Mouse (Mus musculus): ENCODE measurements around the gene Olfr96. TPM values are rescaled to one million over a fixed set of nuclear protein-coding genes. Genes with fewer than 3 reads are reported as not detected.
A peak's percentile ranks its signal among the peaks of the same experiment; 100 is the strongest.
"Not testable (repeated sequence)": the region's sequence is repeated elsewhere in the genome, so short reads cannot be mapped to it uniquely, and the experiment has no call there.

The Olfr96 gene
- not detected in 3 replicates for total RNA-seq (2017)

DNA sequence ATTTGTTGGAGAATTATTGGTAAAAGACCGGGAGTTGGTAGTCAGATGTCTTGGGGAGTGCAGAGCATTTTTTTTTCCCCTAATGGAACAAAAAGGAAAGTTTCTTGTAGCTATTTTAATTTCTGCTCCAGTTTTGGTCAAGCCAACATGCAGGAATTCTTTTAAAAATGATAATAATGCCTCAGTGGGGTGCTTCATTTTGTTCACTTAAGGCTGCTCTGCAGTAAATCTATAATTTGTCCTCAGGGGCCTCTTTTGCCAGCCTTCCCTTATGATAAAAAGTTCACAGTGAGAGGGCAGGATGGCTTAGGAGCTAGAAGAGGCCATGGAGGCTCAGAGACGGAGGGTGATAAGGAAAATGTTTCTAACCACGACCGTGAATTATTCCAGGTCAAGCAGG is at the start of gene Olfr96:
Gene Olfr96, plus strand, starts transcription at position 301 of the 400 bp plus-strand sequence.
- ATAC-seq (replicated peaks; ENCODE audit: insufficient number of reproducible peaks, low FRiP score, low TSS enrichment, poor library complexity, severe bottlenecking) = no peak

DNA sequence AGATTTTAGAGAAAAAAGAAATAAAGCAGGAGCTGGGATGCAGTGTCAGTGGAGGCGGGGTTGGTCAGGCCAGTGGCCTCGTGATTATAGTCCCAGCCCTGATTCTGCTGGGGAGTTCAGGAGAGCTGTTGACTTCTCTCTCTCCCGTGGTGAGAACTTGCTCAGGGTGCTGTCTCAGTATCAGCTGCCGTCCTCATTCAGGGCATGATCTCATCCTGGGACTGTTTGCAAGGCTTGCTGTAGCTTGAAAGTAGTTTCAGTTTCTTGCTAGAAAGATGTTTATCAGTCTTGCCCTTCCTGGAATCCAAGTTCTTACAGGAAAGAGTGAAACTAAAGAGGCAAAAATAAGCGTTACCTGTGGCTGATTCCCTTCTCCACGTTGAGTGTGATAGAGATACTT is 34.5 kb upstream of the Olfr96 start:
- no peak for ATAC-seq (replicated peaks; ENCODE audit: insufficient number of reproducible peaks, low FRiP score, low TSS enrichment, poor library complexity, severe bottlenecking)

DNA sequence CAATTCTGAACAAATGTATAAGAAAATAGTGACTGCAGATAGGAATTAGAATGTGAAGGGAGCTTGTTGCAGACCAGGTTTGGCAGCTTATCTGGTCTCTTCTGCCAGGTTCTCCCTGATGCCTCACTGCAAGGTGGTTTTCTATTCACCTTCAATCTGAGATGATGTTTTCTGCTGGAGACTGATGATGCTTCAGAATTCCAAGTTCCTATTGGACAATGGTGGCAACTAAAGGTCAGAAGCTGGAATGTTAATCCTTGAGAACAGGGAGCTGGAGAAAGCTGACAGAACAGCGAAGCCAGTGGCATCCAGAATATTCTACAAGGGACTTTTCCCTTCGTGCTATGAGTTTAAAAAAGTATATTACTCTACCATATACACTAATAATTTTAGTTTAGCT is 29.2 kb upstream of the Olfr96 start:
- no peak for ATAC-seq (replicated peaks; ENCODE audit: insufficient number of reproducible peaks, low FRiP score, low TSS enrichment, poor library complexity, severe bottlenecking)

DNA sequence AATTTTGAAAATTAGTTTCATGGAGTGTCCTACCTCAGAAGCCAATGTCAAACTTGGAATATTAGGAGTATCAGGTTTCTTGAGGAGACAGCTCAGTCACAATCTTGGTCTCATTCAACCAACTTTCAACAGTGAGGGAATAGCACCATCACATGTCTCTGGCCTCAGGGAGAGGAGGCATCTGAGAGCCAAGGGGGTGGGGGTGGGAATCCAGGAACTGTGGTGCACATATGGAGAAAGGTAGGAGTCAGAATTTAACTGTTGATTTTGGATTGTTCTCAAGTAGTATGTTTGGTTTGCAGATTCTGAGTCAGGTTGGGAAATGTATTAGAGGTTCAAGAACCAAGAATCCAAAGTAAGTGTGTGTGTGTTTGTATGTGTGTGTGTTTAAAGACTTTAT is 26.9 kb upstream of the Olfr96 start:
- no peak for ATAC-seq (replicated peaks; ENCODE audit: insufficient number of reproducible peaks, low FRiP score, low TSS enrichment, poor library complexity, severe bottlenecking)

DNA sequence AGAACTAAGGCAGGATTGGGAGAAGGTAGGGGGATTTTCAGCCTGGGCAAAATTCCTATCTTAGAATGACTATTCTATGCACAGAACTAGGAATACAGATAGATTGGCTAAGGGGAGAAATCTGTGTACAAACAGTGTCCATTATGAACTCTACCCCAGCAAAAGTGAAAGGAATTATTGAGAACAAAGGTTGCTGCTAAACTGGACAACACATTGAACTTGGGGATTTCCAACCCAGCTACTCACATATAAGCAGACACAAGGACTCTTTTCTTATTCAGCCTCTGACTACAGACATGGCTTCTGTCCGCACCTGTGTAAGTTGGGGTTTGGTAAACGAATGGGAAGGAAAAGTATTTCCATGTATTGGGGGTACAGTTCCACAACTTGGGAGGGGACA is 26.3 kb upstream of the Olfr96 start, which contains the start of gene Ubd:
Gene Ubd, plus strand, starts transcription at position 237 of the 400 bp plus-strand sequence.
- ATAC-seq (replicated peaks; ENCODE audit: insufficient number of reproducible peaks, low FRiP score, low TSS enrichment, poor library complexity, severe bottlenecking) = no peak

DNA sequence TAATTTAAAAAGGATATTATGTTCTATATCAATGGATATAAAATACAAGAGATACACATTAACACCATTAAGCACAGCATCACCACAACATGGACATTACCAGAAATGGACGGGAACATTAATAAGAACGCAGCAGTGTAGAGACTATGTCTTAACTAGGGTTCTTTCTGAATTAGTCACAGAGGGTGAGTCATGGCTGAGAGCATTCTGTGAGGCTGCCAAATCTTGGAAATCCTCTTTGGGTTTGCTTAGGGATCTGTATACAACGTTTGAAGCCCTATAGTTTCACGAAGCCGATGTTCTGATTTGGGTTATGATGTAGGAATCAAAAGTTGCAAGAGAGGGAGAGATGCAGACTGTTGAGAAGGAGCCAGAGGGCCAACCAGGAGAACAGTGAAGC is 25.2 kb upstream of the Olfr96 start:
- ATAC-seq (replicated peaks; ENCODE audit: insufficient number of reproducible peaks, low FRiP score, low TSS enrichment, poor library complexity, severe bottlenecking) = no peak

DNA sequence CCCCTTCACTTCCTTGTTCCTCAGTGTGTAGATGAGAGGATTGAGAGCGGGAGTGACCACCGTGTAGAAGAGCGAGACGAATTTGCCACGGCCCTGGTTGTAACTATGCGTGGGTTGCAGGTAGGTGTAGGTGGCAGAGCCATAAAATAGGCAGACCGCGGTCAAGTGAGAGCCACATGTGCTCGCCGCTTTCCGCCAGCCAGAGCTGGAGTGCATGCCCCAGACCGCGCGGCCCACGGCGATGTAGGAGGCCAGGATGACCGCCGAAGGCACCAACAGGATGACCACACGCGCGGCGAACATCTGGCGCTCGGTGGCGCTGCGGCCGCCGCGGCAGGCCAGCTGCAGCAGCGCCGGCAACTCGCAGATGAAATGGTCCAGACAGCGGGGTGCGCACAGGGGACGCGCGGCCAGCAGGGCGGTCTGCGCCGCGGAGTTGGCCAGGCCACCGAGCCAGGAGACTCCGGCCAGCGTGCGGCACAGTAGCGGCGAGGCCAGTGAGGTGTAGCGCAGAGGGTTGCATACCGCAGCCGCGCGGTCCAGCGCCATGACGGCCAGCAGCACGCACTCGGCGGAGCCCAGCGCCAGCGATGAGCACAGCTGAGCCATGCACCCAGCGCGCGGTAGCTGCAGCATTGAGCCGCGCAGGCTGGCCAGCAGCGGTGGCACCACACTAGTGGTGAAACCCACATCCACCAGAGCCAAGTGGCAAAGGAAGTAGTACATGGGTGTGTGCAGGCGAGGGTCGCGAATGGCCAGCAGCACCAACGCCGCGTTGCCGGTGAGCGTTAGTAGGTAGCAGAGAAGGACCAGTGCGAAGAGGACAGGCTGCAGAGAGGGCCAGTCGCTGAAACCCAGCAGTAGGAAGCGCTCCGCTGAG is 22.9 kb upstream of the Olfr96 start:
- no peak for ATAC-seq (replicated peaks; ENCODE audit: insufficient number of reproducible peaks, low FRiP score, low TSS enrichment, poor library complexity, severe bottlenecking)

DNA sequence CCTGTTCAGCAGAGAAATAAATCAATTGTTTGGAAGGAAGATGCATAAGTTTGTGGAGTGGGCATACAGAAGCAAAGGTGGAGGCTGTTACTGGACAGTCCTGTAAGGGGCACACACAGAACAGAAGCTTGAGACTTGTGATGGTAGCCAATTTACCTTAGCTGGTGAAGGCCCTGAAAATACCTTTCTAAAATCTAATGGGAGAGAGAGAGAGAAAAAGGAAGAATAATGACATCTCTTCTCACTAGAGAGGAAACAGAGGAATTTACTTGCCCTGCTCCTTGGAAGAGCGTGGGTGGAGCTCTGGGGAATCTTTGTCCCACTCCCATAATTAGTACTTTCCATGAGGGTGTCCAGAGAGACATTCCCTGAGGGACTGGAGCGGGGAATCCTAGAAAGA is 19.1 kb upstream of the Olfr96 start, which contains the start of gene Olfr94:
Gene Olfr94, minus strand, starts transcription at position 101 of the 400 bp plus-strand sequence.
- no peak for ATAC-seq (replicated peaks; ENCODE audit: insufficient number of reproducible peaks, low FRiP score, low TSS enrichment, poor library complexity, severe bottlenecking)

DNA sequence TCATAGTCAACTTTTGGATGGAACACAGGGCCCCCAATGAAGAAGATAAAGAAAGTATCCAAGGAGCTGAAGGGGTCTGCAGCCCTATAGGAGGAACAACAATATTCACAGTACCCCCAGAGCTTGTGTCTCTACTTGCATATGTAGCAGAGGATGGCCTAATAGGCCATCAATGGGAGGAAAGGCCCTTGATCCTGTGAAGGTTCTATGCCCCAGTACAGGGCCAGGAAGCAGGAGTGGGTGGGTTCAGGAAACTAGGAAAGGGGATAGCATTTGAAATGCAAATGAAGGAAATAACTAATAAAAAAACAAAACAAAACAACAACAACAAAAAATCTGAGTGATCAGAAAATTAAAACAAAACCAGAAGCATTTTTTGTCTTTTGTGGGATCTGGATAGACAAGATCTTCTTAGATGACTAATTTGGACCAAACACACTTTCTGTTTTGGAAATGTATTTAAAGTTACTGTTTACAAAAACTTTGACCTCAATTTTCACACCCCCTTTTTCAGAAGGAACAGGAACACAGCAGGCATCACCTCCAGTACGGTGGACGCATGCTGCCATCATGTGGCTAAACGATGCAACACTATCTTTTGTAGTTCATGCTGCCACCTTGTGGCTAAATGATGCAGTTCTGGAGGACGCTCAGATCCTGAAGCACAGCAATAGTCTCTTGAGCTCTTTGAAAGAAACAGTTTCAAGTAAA is 16.6 kb upstream of the Olfr96 start:
- ATAC-seq (replicated peaks; ENCODE audit: insufficient number of reproducible peaks, low FRiP score, low TSS enrichment, poor library complexity, severe bottlenecking) = peak; percentile 97

DNA sequence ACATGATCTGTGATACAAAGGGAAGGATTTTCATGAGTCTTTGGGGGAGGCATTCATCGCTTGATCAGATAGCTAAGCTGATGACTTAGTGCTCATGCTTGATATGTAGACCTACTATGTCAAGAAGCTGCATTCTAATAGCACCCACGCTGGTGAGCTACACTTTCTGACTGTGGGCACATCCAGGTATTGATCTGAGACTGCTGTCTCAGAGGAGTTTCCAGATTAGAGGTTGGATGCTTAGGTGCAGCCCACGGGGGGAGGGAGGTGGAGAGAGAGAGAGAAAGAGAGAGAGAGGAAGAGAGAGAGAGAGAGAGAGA is 16.1 kb upstream of the Olfr96 start:
- no peak for ATAC-seq (replicated peaks; ENCODE audit: insufficient number of reproducible peaks, low FRiP score, low TSS enrichment, poor library complexity, severe bottlenecking)

DNA sequence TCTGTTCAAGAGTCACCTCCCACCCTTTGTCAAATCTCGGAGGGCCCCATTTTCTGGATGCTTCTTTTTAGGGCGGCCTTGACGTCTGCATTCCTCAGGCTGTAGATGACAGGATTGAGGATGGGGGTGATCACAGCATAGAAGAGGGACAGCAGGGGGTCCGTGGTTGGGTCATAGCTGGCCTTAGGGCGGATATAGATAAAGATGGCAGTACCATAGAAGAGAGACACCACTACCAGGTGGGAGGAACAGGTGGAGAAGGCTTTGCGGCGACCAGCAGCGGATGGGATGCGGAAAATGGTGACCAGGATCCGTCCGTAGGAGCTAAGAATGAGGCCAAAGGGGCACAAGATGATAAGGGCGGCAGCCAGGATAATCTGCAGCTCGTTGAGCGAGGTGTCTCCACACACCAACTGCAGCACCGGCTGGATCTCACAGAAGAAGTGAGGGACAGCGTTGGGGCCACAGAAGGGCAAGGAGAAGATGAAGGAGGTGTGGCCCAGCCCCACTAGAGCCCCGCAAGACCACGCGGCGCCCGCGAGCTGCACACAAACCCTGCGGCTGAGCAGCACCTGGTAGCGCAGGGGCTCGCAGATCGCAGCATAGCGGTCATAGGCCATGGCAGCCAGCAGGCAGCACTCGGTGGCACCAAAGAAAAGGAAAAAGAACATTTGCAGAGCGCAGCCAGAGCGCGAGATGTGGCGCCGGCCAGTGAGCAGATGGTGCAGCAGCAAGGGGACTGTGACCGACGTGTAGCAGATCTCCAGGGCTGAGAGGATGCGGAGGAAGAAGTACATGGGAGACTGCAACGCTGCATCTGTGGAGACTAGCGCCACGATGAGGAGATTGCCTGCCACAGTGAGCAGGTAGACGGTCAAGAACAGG is 8.8 kb upstream of the Olfr96 start:
- no peak for ATAC-seq (replicated peaks; ENCODE audit: insufficient number of reproducible peaks, low FRiP score, low TSS enrichment, poor library complexity, severe bottlenecking)

DNA sequence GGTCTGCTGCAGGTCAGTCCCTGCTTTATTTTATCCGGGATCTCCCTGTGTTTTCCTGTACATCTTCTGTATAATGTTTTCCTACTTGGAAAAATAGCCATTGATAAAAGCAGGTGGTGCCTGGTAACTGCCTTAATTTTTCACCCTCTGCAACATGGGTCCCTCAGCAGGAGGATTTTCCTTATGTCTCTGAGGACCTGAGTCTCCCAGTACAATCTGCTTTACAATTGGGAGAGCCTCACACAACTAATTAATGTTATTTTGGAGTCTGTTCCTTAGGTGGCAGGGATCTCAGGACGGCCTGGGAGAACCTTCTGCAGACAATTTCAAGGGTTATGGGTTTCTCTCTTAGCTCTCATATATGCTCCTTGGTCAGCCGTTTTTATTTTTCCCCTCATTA is 6.9 kb upstream of the Olfr96 start, which contains the start of gene Olfr95:
Gene Olfr95, minus strand, starts transcription at position 101 of the 400 bp plus-strand sequence.
- no peak for ATAC-seq (replicated peaks; ENCODE audit: insufficient number of reproducible peaks, low FRiP score, low TSS enrichment, poor library complexity, severe bottlenecking)

DNA sequence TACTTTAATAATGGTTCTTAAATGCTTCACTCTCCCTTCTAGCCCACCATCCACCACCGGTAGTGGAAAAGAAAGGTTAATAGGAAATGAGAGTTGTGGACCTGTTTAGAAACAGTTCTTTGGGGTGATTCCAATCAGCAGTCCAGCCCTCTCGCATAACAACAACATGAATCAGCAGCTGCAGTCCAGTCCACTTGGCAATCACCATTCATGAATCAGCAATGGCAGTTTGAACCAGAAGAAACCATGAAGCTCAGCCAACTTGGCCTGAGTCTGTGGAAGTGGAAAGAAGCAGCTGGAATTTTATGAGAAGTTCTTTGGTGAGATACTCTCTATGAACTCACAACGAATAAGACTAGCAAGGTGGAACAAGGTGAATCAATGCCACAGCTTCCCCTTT is 1.5 kb upstream of the Olfr96 start:
- ATAC-seq (replicated peaks; ENCODE audit: insufficient number of reproducible peaks, low FRiP score, low TSS enrichment, poor library complexity, severe bottlenecking) = no peak

DNA sequence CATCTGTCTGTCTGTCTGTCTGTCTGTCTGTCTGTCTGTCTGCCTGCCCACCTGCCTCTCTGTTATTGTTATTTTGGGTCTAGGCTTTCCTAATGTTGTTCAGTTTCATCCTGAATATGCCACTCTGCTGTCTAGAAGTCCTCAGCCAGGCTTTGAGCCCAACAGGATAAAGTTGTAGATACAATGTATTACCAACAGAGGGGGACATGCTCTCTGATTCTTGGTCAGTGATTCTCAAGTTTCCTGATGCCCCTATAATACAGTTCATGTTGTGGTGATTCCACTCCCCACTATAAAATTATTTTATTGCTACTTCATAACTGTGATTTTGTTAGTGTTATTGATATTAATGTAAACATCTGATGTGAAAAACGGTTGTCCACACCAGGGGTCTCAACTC is 1.9 kb downstream of the Olfr96 start:
- no peak for ATAC-seq (replicated peaks; ENCODE audit: insufficient number of reproducible peaks, low FRiP score, low TSS enrichment, poor library complexity, severe bottlenecking)

DNA sequence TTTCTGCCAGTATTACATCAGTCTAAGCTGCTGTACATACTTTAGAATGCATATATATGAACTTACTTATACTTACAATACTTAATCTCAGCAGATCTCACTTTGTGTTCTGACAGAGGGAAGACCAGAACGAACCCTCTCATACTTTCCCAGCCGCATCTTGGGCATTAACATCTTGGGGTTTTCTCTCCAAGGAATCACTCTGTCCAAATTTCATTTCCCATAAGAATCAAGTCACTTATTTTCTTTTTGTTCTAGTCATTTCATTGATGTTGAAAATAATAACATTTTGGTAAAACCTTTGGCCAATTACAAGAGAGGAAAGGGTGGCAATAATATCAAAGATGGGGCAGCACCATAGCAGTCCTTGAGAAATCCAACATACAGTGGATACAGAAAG is 17.3 kb downstream of the Olfr96 start, which contains the start of gene Olfr97:
Gene Olfr97, minus strand, starts transcription at position 101 of the 400 bp plus-strand sequence.
- ATAC-seq (replicated peaks; ENCODE audit: insufficient number of reproducible peaks, low FRiP score, low TSS enrichment, poor library complexity, severe bottlenecking) = not testable (repeated sequence)

DNA sequence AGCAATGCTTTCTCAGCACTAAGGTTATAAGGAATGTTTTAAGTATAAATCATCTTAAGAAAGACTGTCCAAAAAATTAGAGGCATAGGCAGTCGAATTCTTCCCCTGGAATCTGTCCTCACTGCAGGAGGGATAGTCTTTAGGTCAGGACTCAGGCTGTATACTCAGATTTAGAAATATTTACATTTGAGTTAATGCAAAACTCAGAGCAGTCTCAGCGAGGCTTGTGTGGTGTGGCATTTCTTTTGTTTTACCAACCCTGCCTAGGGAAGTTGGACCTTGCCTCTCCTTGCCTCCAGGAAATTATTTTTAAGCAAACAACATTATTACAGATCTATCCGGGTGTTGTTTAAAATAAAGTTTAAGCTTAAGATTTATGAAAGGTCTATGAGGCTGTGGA is 22.3 kb downstream of the Olfr96 start:
- ATAC-seq (replicated peaks; ENCODE audit: insufficient number of reproducible peaks, low FRiP score, low TSS enrichment, poor library complexity, severe bottlenecking) = no peak

DNA sequence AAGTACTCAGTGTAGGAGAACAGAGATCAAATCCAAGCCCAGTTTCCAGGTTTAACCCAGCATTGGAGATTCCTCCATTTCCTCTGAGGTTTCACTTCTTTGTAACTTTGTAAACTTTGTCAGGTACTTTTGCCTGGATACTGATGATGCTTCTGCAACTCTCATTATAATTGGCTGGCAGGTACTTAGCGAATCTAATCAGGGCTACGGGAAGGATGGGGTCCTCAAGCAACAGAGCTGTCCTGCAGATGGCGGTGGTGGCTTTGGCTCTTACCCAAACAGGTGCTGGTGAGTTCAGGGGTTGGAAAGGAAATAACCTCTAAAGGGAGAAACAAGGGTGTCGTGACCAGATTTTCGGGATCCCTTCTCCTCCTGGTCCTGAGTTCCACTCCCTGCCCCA is 26.8 kb downstream of the Olfr96 start:
- peak; percentile 59; the same call in 1 of the 2 replicates for ATAC-seq (replicated peaks; ENCODE audit: insufficient number of reproducible peaks, low FRiP score, low TSS enrichment, poor library complexity, severe bottlenecking)

DNA sequence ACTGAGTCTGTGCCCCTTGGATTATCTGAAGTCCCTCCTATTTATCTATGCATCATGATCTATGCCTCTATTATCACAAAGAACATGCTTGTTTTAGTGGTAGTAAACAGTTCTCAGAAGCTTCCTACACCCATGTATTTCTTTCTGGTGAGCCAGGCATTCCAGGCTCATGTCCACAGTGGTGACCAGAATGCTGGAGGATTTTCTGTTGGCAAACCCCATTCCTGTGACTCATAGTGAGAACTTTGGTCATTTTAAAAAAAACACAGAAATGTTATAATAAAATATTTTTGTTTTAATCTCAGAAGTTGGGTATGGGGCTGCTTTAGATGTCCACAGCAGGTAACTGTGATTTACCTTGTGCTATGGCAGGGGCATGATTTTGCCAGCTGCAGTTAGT is 29.5 kb downstream of the Olfr96 start:
- no peak for ATAC-seq (replicated peaks; ENCODE audit: insufficient number of reproducible peaks, low FRiP score, low TSS enrichment, poor library complexity, severe bottlenecking)

DNA sequence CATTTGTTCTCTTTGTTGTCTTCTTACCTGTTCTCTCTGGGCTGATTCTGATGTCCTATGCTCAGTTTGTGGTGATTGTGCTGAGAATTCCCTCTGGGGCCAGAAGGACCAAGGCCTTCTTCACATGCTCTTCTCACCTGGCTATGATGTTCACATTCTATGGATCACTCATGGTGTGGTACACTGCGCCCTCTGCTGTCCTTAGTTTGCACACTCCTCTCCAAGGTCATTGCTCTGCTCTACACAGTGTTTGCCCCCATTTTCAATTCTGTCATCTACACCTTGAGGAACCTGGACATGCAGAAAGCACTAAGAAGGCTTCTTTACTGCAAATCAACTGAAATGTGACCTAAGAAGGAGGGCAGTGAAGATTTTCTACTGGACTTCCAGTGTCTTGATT is 30.6 kb downstream of the Olfr96 start:
- ATAC-seq (replicated peaks; ENCODE audit: insufficient number of reproducible peaks, low FRiP score, low TSS enrichment, poor library complexity, severe bottlenecking) = no peak
